Mouse (Mus musculus) myocyte (in vitro differentiated cells): ENCODE measurements around the gene Hoxd11.

ENCODE experiments used
- CEBPB ChIP-seq: IDR thresholded peaks from 2 replicates; pipeline ENCODE4 v1.6.1; 2011; ENCODE audit warnings: mild to moderate bottlenecking, moderate library complexity; ENCODE audit not compliant: poor library complexity, insufficient read depth, severe bottlenecking
- MAX ChIP-seq: IDR thresholded peaks from one replicate; pipeline ENCODE4 v1.6.1; 2011; ENCODE audit warnings: low read depth, mild to moderate bottlenecking, control low read depth
- MYOG ChIP-seq, 3 experiments: IDR thresholded peaks; one replicate each; pipeline ENCODE4 v1.6.1; 2011; ENCODE audit warnings: control low read depth in 2 of 3, low read depth in 2 of 3, mild to moderate bottlenecking in 2 of 3; ENCODE audit not compliant: insufficient read length in 2 of 3, control insufficient read depth in 1 of 3, insufficient read depth in 1 of 3
- POLR2A ChIP-seq: IDR thresholded peaks from one replicate; pipeline ENCODE4 v1.6.1; 2011; ENCODE audit warnings: low read depth, mild to moderate bottlenecking, control low read depth, moderate library complexity; ENCODE audit not compliant: insufficient read length
- POLR2AphosphoS2 ChIP-seq: IDR thresholded peaks from one replicate; pipeline ENCODE4 v1.6.1; 2011; ENCODE audit warnings: low read depth, control low read depth; ENCODE audit not compliant: insufficient read length
- TCF12 ChIP-seq: IDR thresholded peaks from one replicate; pipeline ENCODE4 v1.6.1; 2011; ENCODE audit warnings: mild to moderate bottlenecking, control low read depth; ENCODE audit not compliant: poor library complexity, insufficient read depth, severe bottlenecking
- TCF3 ChIP-seq: IDR thresholded peaks from one replicate; pipeline ENCODE4 v1.6.1; 2011; ENCODE audit warnings: low read depth, control low read depth; ENCODE audit not compliant: insufficient read length

DNA sequence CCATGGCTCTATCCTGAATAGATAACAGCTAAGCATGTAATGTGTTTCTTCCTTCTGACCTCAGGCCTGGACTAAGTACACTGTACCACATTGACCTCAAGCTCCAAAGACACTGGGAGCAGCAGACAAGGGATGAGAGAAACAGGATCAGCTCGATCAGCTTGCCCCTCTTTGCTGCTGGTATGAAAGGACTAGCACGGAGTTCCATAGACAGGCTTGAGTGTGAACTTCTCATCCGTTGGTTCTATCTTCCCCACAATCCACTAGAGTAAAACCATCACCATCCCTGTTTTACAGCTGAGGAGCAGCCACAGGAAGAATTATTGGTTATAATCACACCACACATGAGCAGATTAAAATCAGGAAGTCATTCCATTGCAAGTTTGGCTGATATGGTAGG is 33.7 kb upstream of the Hoxd11 start:
- no peak for TF ChIP-seq CEBPB
- no peak for TF ChIP-seq MAX
- no peak for TF ChIP-seq POLR2AphosphoS2
- no peak for TF ChIP-seq POLR2A
- TF ChIP-seq TCF12, result no peak
- TF ChIP-seq TCF3, result no peak
- TF ChIP-seq MYOG (IDR thresholded peaks at IDR 0.05; ENCODE audit: control insufficient read depth in 1 of 3, insufficient read depth in 1 of 3, insufficient read length in 2 of 3, low read depth in 2 of 3), result no peak
